Mouse (Mus musculus) small intestine, adult 2 months (tissue): ENCODE data around the gene Lig1.

Experiments used
- CTCF ChIP-seq: fragments of 200-500 bp; IDR thresholded peaks from 2 replicates; pipeline ENCODE4 v1.5.1; 2012; ENCODE audit warnings: low read depth, mild to moderate bottlenecking, control low read depth, inconsistent platforms, low read length, moderate library complexity, mixed read lengths; ENCODE audit not compliant: insufficient replicate concordance, insufficient read length; ENCODE audit errors: extremely low read depth
- POLR2A ChIP-seq: fragments of 200-500 bp; IDR thresholded peaks from 2 replicates; pipeline ENCODE4 v1.6.1; 2012; ENCODE audit warnings: low read depth, mild to moderate bottlenecking, control low read depth, inconsistent platforms, low read length, moderate library complexity

GRCm38 (mm10) chr7:13291370-13291769 is 14.3 kb downstream of the Lig1 start:
- TF ChIP-seq CTCF = no peak
- TF ChIP-seq POLR2A = no peak
